Mouse (Mus musculus): ENCODE measurements at regions not wholly inside any gene's neighbourhood (a gene's known extent, or its start where the extent isn't known, plus 50 kb on each side); places are given as distances from the start of the nearest gene placed in this dataset.
"Not testable (repeated sequence)": the region's sequence is repeated elsewhere in the genome, so short reads cannot be mapped to it uniquely, and the experiment has no call there.

DNA sequence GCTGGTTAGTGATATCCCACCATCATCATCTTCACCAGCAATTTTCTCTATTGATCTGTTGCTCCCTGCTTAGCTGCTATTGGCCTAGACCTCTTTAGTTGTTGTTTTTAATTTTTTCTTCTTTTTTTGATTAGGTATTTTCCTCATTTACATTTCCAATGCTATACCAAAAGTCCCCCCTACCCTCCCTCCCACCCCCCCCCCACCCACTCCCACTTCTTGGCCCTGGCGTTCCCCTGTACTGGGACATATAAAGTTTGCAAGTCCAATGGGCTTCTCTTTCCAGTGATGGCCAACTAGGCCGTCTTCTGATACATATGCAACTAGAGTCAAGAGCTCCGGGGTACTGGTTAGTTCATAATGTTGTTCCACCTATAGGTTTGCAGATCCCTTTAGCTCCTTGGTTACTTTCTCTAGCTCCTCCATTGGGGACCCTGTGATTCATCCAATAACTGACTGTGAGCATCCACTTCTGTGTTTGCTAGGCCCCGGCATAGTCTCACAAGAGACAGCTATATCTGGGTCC is 386.7 kb upstream of the Pcdh10 start:
- not testable (repeated sequence) for H3K36me3 ChIP-seq; H3K27me3 ChIP-seq (replicated peaks)

More for the DNA sequence above, 386.7 kb upstream of the Pcdh10 start:
- 71% methylated on average over 4 of the region's 4 CpGs for WGBS
- ATAC-seq (ENCODE audit: insufficient number of reproducible peaks, low FRiP score): peak; percentile 74; the same call in 1 of the 2 replicates
- H3K4me1 ChIP-seq (replicated peaks); H3K27ac ChIP-seq (ENCODE audit: poor library complexity, severe bottlenecking); H3K4me3 ChIP-seq; H3K4me2 ChIP-seq; H3K9ac ChIP-seq; H3K9me3 ChIP-seq (replicated peaks): not testable (repeated sequence)
